Mouse (Mus musculus) erythroblast, embryonic 14.5 days (primary cell): ENCODE results near the gene Armc2.

Source experiments
- GATA1 ChIP-seq: IDR thresholded peaks from 2 replicates; pipeline ENCODE4 v1.6.1; 2012; ENCODE audit warnings: low read length, inconsistent platforms, mixed read lengths
- TAL1 ChIP-seq: IDR thresholded peaks from 3 replicates; pipeline ENCODE4 v1.6.1; 2012; ENCODE audit warnings: low read length, inconsistent platforms, mixed read lengths

DNA sequence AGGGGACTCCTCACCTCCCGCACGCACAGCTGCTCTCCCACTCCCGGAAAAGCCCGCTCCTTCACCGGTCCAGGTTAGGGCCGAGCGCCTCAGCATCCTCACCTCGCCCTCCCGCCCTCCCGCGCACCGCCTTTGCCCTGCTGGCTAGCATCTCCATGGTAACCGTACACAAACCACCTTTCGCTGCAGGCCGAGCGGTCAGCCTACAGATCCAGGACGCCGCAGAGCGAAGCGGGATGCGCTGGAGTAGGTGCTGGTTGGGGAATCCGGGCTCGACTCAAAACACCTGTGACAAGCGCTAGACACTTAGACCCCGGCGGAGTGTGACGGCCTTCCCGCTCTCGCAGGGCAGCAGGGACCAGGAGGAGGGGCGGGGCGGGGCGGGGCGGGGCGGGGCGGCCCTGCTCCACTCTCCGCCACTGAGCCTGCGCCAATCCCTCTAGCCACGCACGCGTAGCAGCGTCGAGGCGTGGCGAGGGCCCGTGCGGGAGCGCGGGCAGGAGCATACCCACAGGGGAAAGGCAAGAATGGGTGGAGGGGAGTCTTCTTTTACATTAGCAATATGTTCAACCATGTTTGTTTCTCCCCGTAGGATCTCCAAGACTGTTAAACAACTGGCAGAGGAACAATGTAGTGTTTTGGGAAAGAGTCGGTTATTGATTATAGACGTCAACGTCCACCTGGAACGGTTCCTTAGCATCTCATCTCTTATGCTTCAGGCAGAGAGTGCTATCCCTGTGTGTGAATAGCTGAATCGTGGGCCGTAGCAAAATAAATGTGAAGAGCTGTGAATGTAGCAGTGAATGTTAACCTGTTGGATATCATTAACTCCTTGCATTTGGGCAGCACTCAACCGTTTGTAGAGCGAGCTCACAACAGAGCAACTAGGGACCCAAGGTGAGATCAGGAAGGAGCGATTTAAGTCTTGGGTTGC is at the start of gene Armc2:
- no peak for TF ChIP-seq GATA1
- no peak for TF ChIP-seq TAL1
